Mouse (Mus musculus) CH12.LX (cell line): ENCODE data around the gene Rbfox1. TPM values are rescaled to one million over a fixed set of nuclear protein-coding genes. Genes with fewer than 3 reads are reported as not detected.

ENCODE experiments used
- DNase-seq: peaks from one replicate; pipeline ENCODE4 v3.0.0-alpha.2; 2013; ENCODE audit errors: extremely low read depth
- H3K27ac ChIP-seq: 2 replicates; pipeline ENCODE4 v1.5.1; 2012; ENCODE audit warnings: low read depth, mild to moderate bottlenecking, control low read depth, moderate library complexity; ENCODE audit not compliant: insufficient read depth
- H3K27me3 ChIP-seq: replicated peaks from 2 replicates; pipeline ENCODE3; 2012; ENCODE audit warnings: inconsistent platforms
- H3K36me3 ChIP-seq, 2 experiments: replicated peaks in 1 of 2; 2 replicates each; pipeline versions ENCODE3 to v1.6.1; 2012; ENCODE audit warnings: inconsistent platforms in 1 of 2, low read length in 1 of 2, mild to moderate bottlenecking in 1 of 2, mixed read lengths in 1 of 2, moderate library complexity in 1 of 2; ENCODE audit not compliant: control insufficient read depth in 1 of 2, insufficient read depth in 1 of 2
- H3K4me1 ChIP-seq, 2 experiments: 2 replicates each; pipeline ENCODE4 v1.6.1; 2012; ENCODE audit warnings: inconsistent platforms in 1 of 2, moderate library complexity in 1 of 2; ENCODE audit not compliant: insufficient read depth in 2 of 2, control insufficient read depth in 1 of 2
- H3K4me2 ChIP-seq: 2 replicates; pipeline ENCODE4 v1.6.1; 2012; ENCODE audit warnings: low read depth, mild to moderate bottlenecking, control low read depth; ENCODE audit not compliant: poor library complexity, insufficient read depth, severe bottlenecking
- H3K4me3 ChIP-seq, 3 experiments: fragments of 150-350 bp in 1 of 3; sonication (generic) in 1 of 3; replicated peaks in 1 of 3; 2 replicates each; pipeline versions ENCODE3 to v1.5.1; 2011 to 2012; ENCODE audit warnings: low read depth in 2 of 3, low read length in 2 of 3, mild to moderate bottlenecking in 2 of 3, moderate library complexity in 2 of 3, control low read depth in 1 of 3, improper control_type of control experiment in 1 of 3, inconsistent platforms in 1 of 3, mixed read lengths in 1 of 3; ENCODE audit not compliant: poor library complexity in 1 of 3
- H3K79me2 ChIP-seq: replicated peaks from 2 replicates; pipeline ENCODE4 v1.6.1; 2012; ENCODE audit warnings: mild to moderate bottlenecking, moderate library complexity; ENCODE audit not compliant: control insufficient read depth, poor library complexity, insufficient read depth, severe bottlenecking; ENCODE audit errors: extremely low read depth
- H3K9ac ChIP-seq: 2 replicates; pipeline ENCODE4 v1.6.1; 2012; ENCODE audit warnings: low read depth, mild to moderate bottlenecking, control low read depth, moderate library complexity; ENCODE audit not compliant: insufficient read depth
- H3K9me3 ChIP-seq: replicated peaks from 2 replicates; pipeline ENCODE3; 2012; ENCODE audit warnings: low read length, inconsistent platforms, mixed read lengths
- E2F4 ChIP-seq: IDR thresholded peaks from 2 replicates; pipeline ENCODE4 v1.6.1; 2011; ENCODE audit warnings: low read depth, low read length, improper control_type of control experiment; ENCODE audit not compliant: insufficient replicate concordance
- ELF1 ChIP-seq: IDR thresholded peaks from 2 replicates; pipeline ENCODE4 v1.6.1; 2014; ENCODE audit warnings: low read depth, mild to moderate bottlenecking, inconsistent platforms, low read length, improper control_type of control experiment
- EP300 ChIP-seq: IDR thresholded peaks from 2 replicates; pipeline ENCODE4 v1.6.1; 2011; ENCODE audit warnings: low read length, improper control_type of control experiment
- ETS1 ChIP-seq: conservative IDR thresholded peaks from 2 replicates; pipeline ENCODE4 v1.6.1; 2012; ENCODE audit warnings: low read depth, mild to moderate bottlenecking, inconsistent platforms, low read length, improper control_type of control experiment, moderate library complexity
- HCFC1 ChIP-seq: IDR thresholded peaks from 2 replicates; pipeline ENCODE4 v1.6.1; 2012; ENCODE audit warnings: low read depth, mild to moderate bottlenecking, inconsistent platforms, low read length, improper control_type of control experiment
- JUND ChIP-seq: conservative IDR thresholded peaks from 2 replicates; pipeline ENCODE4 v1.6.1; 2011; ENCODE audit warnings: low read depth, low read length, improper control_type of control experiment
- MAFK ChIP-seq: IDR thresholded peaks from 2 replicates; pipeline ENCODE4 v1.6.1; 2011; ENCODE audit warnings: low read length, improper control_type of control experiment; ENCODE audit not compliant: insufficient replicate concordance
- MAX ChIP-seq: IDR thresholded peaks from 2 replicates; pipeline ENCODE4 v1.6.1; 2011; ENCODE audit warnings: low read length, improper control_type of control experiment
- MXI1 ChIP-seq: IDR thresholded peaks from 2 replicates; pipeline ENCODE4 v1.6.1; 2011; ENCODE audit warnings: mild to moderate bottlenecking, low read depth, low read length, improper control_type of control experiment
- MYC ChIP-seq: IDR thresholded peaks from 2 replicates; pipeline ENCODE4 v1.6.1; 2011; ENCODE audit warnings: low read depth, mild to moderate bottlenecking, improper control_type of control experiment, low read length
- NRF1 ChIP-seq: IDR thresholded peaks from 2 replicates; pipeline ENCODE4 v1.6.1; 2014; ENCODE audit warnings: low read depth, mild to moderate bottlenecking, inconsistent platforms, low read length, improper control_type of control experiment, moderate library complexity
- RAD21 ChIP-seq: IDR thresholded peaks from 2 replicates; pipeline ENCODE4 v1.6.1; 2011; ENCODE audit warnings: low read depth, mild to moderate bottlenecking, low read length, improper control_type of control experiment, moderate library complexity
- RCOR1 ChIP-seq: conservative IDR thresholded peaks from 2 replicates; pipeline ENCODE4 v1.6.1; 2012; ENCODE audit warnings: low read depth, mild to moderate bottlenecking, inconsistent platforms, low read length, improper control_type of control experiment
- SIN3A ChIP-seq: IDR thresholded peaks from 2 replicates; pipeline ENCODE4 v1.6.1; 2012; ENCODE audit warnings: low read length, improper control_type of control experiment, inconsistent platforms
- SMC3 ChIP-seq: IDR thresholded peaks from 2 replicates; pipeline ENCODE4 v1.6.1; 2011; ENCODE audit warnings: low read depth, low read length, improper control_type of control experiment
- TBP ChIP-seq: conservative IDR thresholded peaks from 2 replicates; pipeline ENCODE4 v1.6.1; 2011; ENCODE audit warnings: low read depth, low read length, improper control_type of control experiment
- TCF12 ChIP-seq: IDR thresholded peaks from 2 replicates; pipeline ENCODE4 v1.6.1; 2014; ENCODE audit warnings: low read depth, mild to moderate bottlenecking, inconsistent platforms, low read length, improper control_type of control experiment
- UBTF ChIP-seq: IDR thresholded peaks from 2 replicates; pipeline ENCODE4 v1.6.1; 2012; ENCODE audit warnings: low read depth, mild to moderate bottlenecking, inconsistent platforms, low read length, improper control_type of control experiment, moderate library complexity
- ZNF384 ChIP-seq: IDR thresholded peaks from 2 replicates; pipeline ENCODE4 v1.6.1; 2012; ENCODE audit warnings: low read depth, low read length, improper control_type of control experiment, inconsistent platforms
- dilution Hi-C: fragments of 300-500 bp; cut with MboI; formaldehyde crosslinking; loops from 2 replicates; pipeline ENCODE4 v1.14.3; 2020; ENCODE audit warnings: low sequenced_read_pairs; ENCODE audit not compliant: extremely low pct_unique_long_range_greater_than_20kb, extremely low pct_ligation_motif_present
- in situ Hi-C: fragments of 300-500 bp; cut with MboI; formaldehyde crosslinking; loops from 3 replicates; pipeline ENCODE4 v1.14.3; 2019; ENCODE audit warnings: low sequenced_read_pairs, low pct_ligation_motif_present, low pct_unique_long_range_greater_than_20kb, mixed read lengths
- polyA plus RNA-seq: library from polyadenylated mRNA; unstranded; fragments of >175 nt; gene quantifications from 2 replicates; pipeline ENCODE4 v1.2.1, GENCODE M21; 2012; ENCODE audit warnings: low read depth; ENCODE audit not compliant: insufficient read length
- total RNA-seq, 2 experiments: library from RNA; depleted of rRNA; stranded (reverse); fragments of 300-350 nt in 1 of 2; fragments of >200 nt in 1 of 2; gene quantifications; 2 replicates each; pipeline ENCODE4 v1.2.3; 2012 to 2014

Rbfox1 gene
- total and polyA plus RNA-seq, 3 experiments, result not detected

GRCm38 (mm10) chr16:6961931-6962379 lies 1076.8 kb downstream of the Rbfox1 start:
- DNase-seq, result no peak
- H3K79me2 ChIP-seq, result no peaks in the 10 kb centered on the region
- no peaks in the 10 kb centered on the region for H3K36me3 ChIP-seq
- peaks cover 86% of the 10 kb centered on the region for H3K9me3 ChIP-seq
- H3K4me3 ChIP-seq, result no peak overlapping the region
- in situ Hi-C loops, result no loop called here
- no peaks in the 10 kb centered on the region for H3K4me1 ChIP-seq
- H3K9ac ChIP-seq, result no peak overlapping the region
- no peaks in the 10 kb centered on the region for H3K27me3 ChIP-seq
- no peak for TF ChIP-seq SIN3A
- TF ChIP-seq TBP, result no peak
- no peak for TF ChIP-seq TCF12
- TF ChIP-seq MYC, result no peak
- TF ChIP-seq EP300, result no peak
- no peak for TF ChIP-seq NRF1
- TF ChIP-seq SMC3, result no peak
- no peak for TF ChIP-seq JUND
- TF ChIP-seq RAD21, result no peak
- TF ChIP-seq ZNF384, result no peak
- no peak for TF ChIP-seq E2F4
- TF ChIP-seq UBTF, result no peak
- no peak for TF ChIP-seq MAFK
- no peak for TF ChIP-seq MXI1
- TF ChIP-seq MAX, result no peak
- no peak overlapping the region for H3K27ac ChIP-seq
- dilution Hi-C loops, result no loop called here
- no peak overlapping the region for H3K4me2 ChIP-seq

- in situ Hi-C loops, result no loop called here
- H3K27me3 ChIP-seq, result no peaks in the 10 kb centered on the region
- TF ChIP-seq HCFC1, result no peak
- no peak for TF ChIP-seq ELF1
- no peak for TF ChIP-seq RCOR1
- no peak for TF ChIP-seq ETS1
These were observed 1077.4 kb downstream of the Rbfox1 start for GRCm38 (mm10) chr16:6962508-6962907.

More at GRCm38 (mm10) chr16:6962508-6962907, 1077.4 kb downstream of the Rbfox1 start:
- H3K4me3 ChIP-seq, result no peak overlapping the region
- no peak overlapping the region for H3K9ac ChIP-seq
- no peak overlapping the region for H3K27ac ChIP-seq
- H3K9me3 ChIP-seq, result peaks cover 86% of the 10 kb centered on the region
- H3K4me2 ChIP-seq, result no peak overlapping the region
- DNase-seq, result no peak
- H3K79me2 ChIP-seq, result no peaks in the 10 kb centered on the region
- H3K4me1 ChIP-seq, result no peaks in the 10 kb centered on the region
- no peaks in the 10 kb centered on the region for H3K36me3 ChIP-seq
- dilution Hi-C loops, result no loop called here
